Mouse (Mus musculus): ENCODE results near the gene Kng2. TPM values are rescaled to one million over a fixed set of nuclear protein-coding genes. Genes with fewer than 3 reads are reported as not detected.
"Not testable (repeated sequence)": the region's sequence is repeated elsewhere in the genome, so short reads cannot be mapped to it uniquely, and the experiment has no call there.

The Kng2 gene
- polyA plus RNA-seq, 1 experiment: not detected

GRCm38 (mm10) chr16:22961073-22961472 is 68.2 kb downstream of the Kng2 start:
- no peaks in the 10 kb centered on the region for H3K4me1 ChIP-seq (ENCODE audit: control insufficient read depth, insufficient read depth, low read length)
- H3K4me3 ChIP-seq (ENCODE audit: insufficient read depth, low read length): no peak overlapping the region
- no peak overlapping the region for H3K27ac ChIP-seq (ENCODE audit: insufficient read depth, low read length)
- no peak for TF ChIP-seq CTCF (IDR thresholded peaks at IDR 0.05; ENCODE audit: extremely low read depth, insufficient read depth, low read length)
- no peak for TF ChIP-seq POLR2A (IDR thresholded peaks at IDR 0.05; ENCODE audit: extremely low read depth, insufficient read depth, low read length)

GRCm38 (mm10) chr16:22956085-22956439 is 73.2 kb downstream of the Kng2 start:
- Histone ChIP-seq H3K4me1 (ENCODE audit: control insufficient read depth, insufficient read depth, low read length) (no peaks in the 10 kb centered on the region), H3K27ac (ENCODE audit: insufficient read depth, low read length) (no peak overlapping the region), H3K4me3 (ENCODE audit: insufficient read depth, low read length) (no peak overlapping the region)
- TF ChIP-seq CTCF (IDR thresholded peaks at IDR 0.05; ENCODE audit: extremely low read depth, insufficient read depth, low read length) (no peak), POLR2A (IDR thresholded peaks at IDR 0.05; ENCODE audit: extremely low read depth, insufficient read depth, low read length) (no peak)

- TF ChIP-seq POLR2A (IDR thresholded peaks at IDR 0.05; ENCODE audit: extremely low read depth, insufficient read depth, low read length) (no peak), CTCF (IDR thresholded peaks at IDR 0.05; ENCODE audit: extremely low read depth, insufficient read depth, low read length) (no peak)
- Histone ChIP-seq H3K27ac (ENCODE audit: insufficient read depth, low read length) (no peak overlapping the region), H3K4me3 (ENCODE audit: insufficient read depth, low read length) (no peak overlapping the region), H3K4me1 (ENCODE audit: control insufficient read depth, insufficient read depth, low read length) (no peaks in the 10 kb centered on the region)
Observed at GRCm38 (mm10) chr16:22955397-22956084, 73.7 kb downstream of the Kng2 start.

GRCm38 (mm10) chr16:22953069-22953468 is 76.2 kb downstream of the Kng2 start:
- Histone ChIP-seq H3K4me3 (ENCODE audit: insufficient read depth, low read length) (no peak overlapping the region), H3K27ac (ENCODE audit: insufficient read depth, low read length) (no peak overlapping the region), H3K4me1 (ENCODE audit: control insufficient read depth, insufficient read depth, low read length) (no peaks in the 10 kb centered on the region)
- TF ChIP-seq POLR2A (IDR thresholded peaks at IDR 0.05; ENCODE audit: extremely low read depth, insufficient read depth, low read length) (no peak), CTCF (IDR thresholded peaks at IDR 0.05; ENCODE audit: extremely low read depth, insufficient read depth, low read length) (no peak)

GRCm38 (mm10) chr16:22950840-22951395 is 78.4 kb downstream of the Kng2 start, which contains the start of gene Hrg:
Gene Hrg, plus strand, starts transcription at chr16:22951072.
- Histone ChIP-seq H3K4me1 (ENCODE audit: control insufficient read depth, insufficient read depth, low read length) (no peaks in the 10 kb centered on the region), H3K27ac (ENCODE audit: insufficient read depth, low read length) (no peak within 1 kb of the TSS)
- no peak for TF ChIP-seq CTCF (IDR thresholded peaks at IDR 0.05; ENCODE audit: extremely low read depth, insufficient read depth, low read length)
- TF ChIP-seq POLR2A (IDR thresholded peaks at IDR 0.05; ENCODE audit: extremely low read depth, insufficient read depth, low read length): no peak

GRCm38 (mm10) chr16:22947371-22947770 is 81.9 kb downstream of the Kng2 start:
- TF ChIP-seq POLR2A (IDR thresholded peaks at IDR 0.05; ENCODE audit: extremely low read depth, insufficient read depth, low read length) (no peak), CTCF (IDR thresholded peaks at IDR 0.05; ENCODE audit: extremely low read depth, insufficient read depth, low read length) (no peak)
- H3K4me1 ChIP-seq (ENCODE audit: control insufficient read depth, insufficient read depth, low read length): no peaks in the 10 kb centered on the region
- H3K4me3 ChIP-seq (ENCODE audit: insufficient read depth, low read length): no peak overlapping the region
- no peak overlapping the region for H3K27ac ChIP-seq (ENCODE audit: insufficient read depth, low read length)

More at GRCm38 (mm10) chr16:22950840-22951395, 78.4 kb downstream of the Kng2 start, which contains the start of gene Hrg:
- H3K4me3 ChIP-seq (ENCODE audit: insufficient read depth, low read length): no peak within 1 kb of the TSS

- H3K27ac ChIP-seq (ENCODE audit: insufficient read depth, low read length); H3K4me1 ChIP-seq (ENCODE audit: control insufficient read depth, insufficient read depth, low read length); H3K4me3 ChIP-seq (ENCODE audit: insufficient read depth, low read length): not testable (repeated sequence)
Observed at GRCm38 (mm10) chr16:22941825-22942476, 87.3 kb downstream of the Kng2 start.

- Histone ChIP-seq H3K4me3 (ENCODE audit: insufficient read depth, low read length) (no peak overlapping the region), H3K27ac (ENCODE audit: insufficient read depth, low read length) (no peak overlapping the region), H3K4me1 (ENCODE audit: control insufficient read depth, insufficient read depth, low read length) (no peaks in the 10 kb centered on the region)
- no peak for TF ChIP-seq CTCF (IDR thresholded peaks at IDR 0.05; ENCODE audit: extremely low read depth, insufficient read depth, low read length)
- TF ChIP-seq POLR2A (IDR thresholded peaks at IDR 0.05; ENCODE audit: extremely low read depth, insufficient read depth, low read length): no peak
Observed at GRCm38 (mm10) chr16:22939120-22939695, 90.1 kb downstream of the Kng2 start.

GRCm38 (mm10) chr16:22938541-22938940 is 90.7 kb downstream of the Kng2 start:
- H3K27ac ChIP-seq (ENCODE audit: insufficient read depth, low read length): no peak overlapping the region
- no peaks in the 10 kb centered on the region for H3K4me1 ChIP-seq (ENCODE audit: control insufficient read depth, insufficient read depth, low read length)
- TF ChIP-seq POLR2A (IDR thresholded peaks at IDR 0.05; ENCODE audit: extremely low read depth, insufficient read depth, low read length) (no peak), CTCF (IDR thresholded peaks at IDR 0.05; ENCODE audit: extremely low read depth, insufficient read depth, low read length) (no peak)
- no peak overlapping the region for H3K4me3 ChIP-seq (ENCODE audit: insufficient read depth, low read length)
